Mouse (Mus musculus): ENCODE results near the gene Gm8362. TPM values are rescaled to one million over a fixed set of nuclear protein-coding genes. Genes with fewer than 3 reads are reported as not detected.
A peak's percentile ranks its signal among the peaks of the same experiment; 100 is the strongest.
"Not testable (repeated sequence)": the region's sequence is repeated elsewhere in the genome, so short reads cannot be mapped to it uniquely, and the experiment has no call there.

Gm8362 gene
- polyA plus RNA-seq (2016; fragmentation: Nextera tagmentation; extraction: Ambion mirVana): not detected in 2 replicates

GRCm38 (mm10) chr14:6774311-6774710, at the start of gene Gm8362:
Gene Gm8362 (minus strand): TSS chr14:6774411.
- H3K4me1 ChIP-seq (replicated peaks); H3K4me3 ChIP-seq (replicated peaks); H3K27ac ChIP-seq; H3K4me2 ChIP-seq; ATAC-seq (ENCODE audit: insufficient number of reproducible peaks, insufficient read depth, low FRiP score, low TSS enrichment, low read depth); H3K27me3 ChIP-seq; H3K36me3 ChIP-seq; H3K9me3 ChIP-seq; H3K9ac ChIP-seq (replicated peaks): not testable (repeated sequence)
- 100% methylated on average over 1 of the region's 1 CpGs for WGBS

GRCm38 (mm10) chr14:6823297-6823696, 49.1 kb upstream of the Gm8362 start:
- H3K4me3 ChIP-seq (replicated peaks); ATAC-seq (ENCODE audit: insufficient number of reproducible peaks, insufficient read depth, low FRiP score, low TSS enrichment, low read depth); H3K27me3 ChIP-seq; H3K27ac ChIP-seq; H3K4me1 ChIP-seq (replicated peaks); H3K36me3 ChIP-seq; H3K9ac ChIP-seq (replicated peaks); H3K4me2 ChIP-seq; H3K9me3 ChIP-seq: not testable (repeated sequence)
- 90% methylated on average over 3 of the region's 3 CpGs for WGBS

GRCm38 (mm10) chr14:6757231-6757536, 17.0 kb downstream of the Gm8362 start:
- not testable (repeated sequence) for H3K27me3 ChIP-seq; H3K36me3 ChIP-seq; H3K9me3 ChIP-seq; H3K4me1 ChIP-seq (replicated peaks); H3K9ac ChIP-seq (replicated peaks); H3K27ac ChIP-seq; ATAC-seq (ENCODE audit: insufficient number of reproducible peaks, insufficient read depth, low FRiP score, low TSS enrichment, low read depth)
- Histone ChIP-seq H3K4me2 (peak overlapping the region; percentile 52), H3K4me3 (replicated peaks) (peak overlapping the region; percentile 44)
- WGBS: 0% methylated on average over 5 of the region's 13 CpGs

GRCm38 (mm10) chr14:6756384-6757230, 17.6 kb downstream of the Gm8362 start:
- 0% methylated on average over 31 of the region's 67 CpGs for WGBS
- Histone ChIP-seq H3K9ac (replicated peaks) (peak overlapping the region; percentile 59), H3K4me3 (replicated peaks) (peak overlapping the region; percentile 44), H3K4me2 (peak overlapping the region; percentile 52), H3K27ac (0 out of 2 replicates have a peak overlapping the region, but pooled peaks have one; percentile 35)
- not testable (repeated sequence) for H3K9me3 ChIP-seq; H3K4me1 ChIP-seq (replicated peaks); H3K36me3 ChIP-seq; ATAC-seq (ENCODE audit: insufficient number of reproducible peaks, insufficient read depth, low FRiP score, low TSS enrichment, low read depth); H3K27me3 ChIP-seq

GRCm38 (mm10) chr14:6742232-6742631, 32.0 kb downstream of the Gm8362 start, which contains the start of gene Gm3636:
Gene Gm3636 (minus strand): TSS chr14:6742332.
- ATAC-seq (ENCODE audit: insufficient number of reproducible peaks, insufficient read depth, low FRiP score, low TSS enrichment, low read depth); H3K9me3 ChIP-seq; H3K36me3 ChIP-seq; H3K4me2 ChIP-seq; H3K27me3 ChIP-seq; H3K4me1 ChIP-seq (replicated peaks); H3K27ac ChIP-seq; H3K4me3 ChIP-seq (replicated peaks); H3K9ac ChIP-seq (replicated peaks): not testable (repeated sequence)
- WGBS: no CpG with 5 or more reads among the region's 2 CpGs

- H3K4me3 ChIP-seq (replicated peaks); H3K4me1 ChIP-seq (replicated peaks); H3K9me3 ChIP-seq; H3K4me2 ChIP-seq; H3K27ac ChIP-seq; H3K9ac ChIP-seq (replicated peaks); H3K36me3 ChIP-seq; H3K27me3 ChIP-seq; ATAC-seq (ENCODE audit: insufficient number of reproducible peaks, insufficient read depth, low FRiP score, low TSS enrichment, low read depth): not testable (repeated sequence)
- 89% methylated on average over 1 of the region's 2 CpGs for WGBS
Measured at GRCm38 (mm10) chr14:6720151-6720550, 54.1 kb downstream of the Gm8362 start, which contains the start of gene Gm8050. Gene Gm8050 (minus strand): TSS chr14:6720251.

Other genes with a start within 250 kb of the Gm8362 start
- not detected in 2 replicates for gene Gm8356, start 237.1 kb downstream of the Gm8362 start, polyA plus RNA-seq (2016; fragmentation: Nextera tagmentation; extraction: Ambion mirVana)
- gene Gm3629, start 183.8 kb downstream of the Gm8362 start, polyA plus RNA-seq (2016; fragmentation: Nextera tagmentation; extraction: Ambion mirVana): 0.31 TPM in 1 of 2 replicates, not detected in the other
- gene Gm3460, start 152.0 kb downstream of the Gm8362 start, polyA plus RNA-seq (2016; fragmentation: Nextera tagmentation; extraction: Ambion mirVana): not detected in 2 replicates
- gene Gm10251, start 90.2 kb downstream of the Gm8362 start, polyA plus RNA-seq (2016; fragmentation: Nextera tagmentation; extraction: Ambion mirVana): not detected in 2 replicates
- not detected in 2 replicates for gene Gm8050, start 54.2 kb downstream of the Gm8362 start, polyA plus RNA-seq (2016; fragmentation: Nextera tagmentation; extraction: Ambion mirVana)
- 5.6 and 5.7 TPM in 2 replicates for gene Gm3636, start 32.1 kb downstream of the Gm8362 start, polyA plus RNA-seq (2016; fragmentation: Nextera tagmentation; extraction: Ambion mirVana)
- gene Gm3642, start 65.9 kb upstream of the Gm8362 start, polyA plus RNA-seq (2016; fragmentation: Nextera tagmentation; extraction: Ambion mirVana): not detected in 2 replicates
- 1.2 and 1.7 TPM in 2 replicates for gene Gm3667, start 115.6 kb upstream of the Gm8362 start, polyA plus RNA-seq (2016; fragmentation: Nextera tagmentation; extraction: Ambion mirVana)
- gene Gm6356, start 199.4 kb upstream of the Gm8362 start, polyA plus RNA-seq (2016; fragmentation: Nextera tagmentation; extraction: Ambion mirVana): not detected in 2 replicates

Data from limb, embryonic 12.5 days (tissue).